Mouse (Mus musculus): Measurements from ENCODE around the gene Csrp2.

- TF ChIP-seq POLR2A (IDR thresholded peaks at IDR 0.05; ENCODE audit: borderline replicate concordance, insufficient read depth, low read length) (no peak), CTCF (IDR thresholded peaks at IDR 0.05; ENCODE audit: borderline replicate concordance, insufficient read depth, low read depth, low read length) (0 out of 2 replicates have a peak, but pooled peaks have one; percentile 12)
These were observed 7.9 kb downstream of the Csrp2 start for GRCm38 (mm10) chr10:110927491-110927890.

Measured in cerebellum, adult 2 months (tissue).